Comparison of ENCODE assay signal across 13 mouse cellular contexts in the genomic region with DNA sequence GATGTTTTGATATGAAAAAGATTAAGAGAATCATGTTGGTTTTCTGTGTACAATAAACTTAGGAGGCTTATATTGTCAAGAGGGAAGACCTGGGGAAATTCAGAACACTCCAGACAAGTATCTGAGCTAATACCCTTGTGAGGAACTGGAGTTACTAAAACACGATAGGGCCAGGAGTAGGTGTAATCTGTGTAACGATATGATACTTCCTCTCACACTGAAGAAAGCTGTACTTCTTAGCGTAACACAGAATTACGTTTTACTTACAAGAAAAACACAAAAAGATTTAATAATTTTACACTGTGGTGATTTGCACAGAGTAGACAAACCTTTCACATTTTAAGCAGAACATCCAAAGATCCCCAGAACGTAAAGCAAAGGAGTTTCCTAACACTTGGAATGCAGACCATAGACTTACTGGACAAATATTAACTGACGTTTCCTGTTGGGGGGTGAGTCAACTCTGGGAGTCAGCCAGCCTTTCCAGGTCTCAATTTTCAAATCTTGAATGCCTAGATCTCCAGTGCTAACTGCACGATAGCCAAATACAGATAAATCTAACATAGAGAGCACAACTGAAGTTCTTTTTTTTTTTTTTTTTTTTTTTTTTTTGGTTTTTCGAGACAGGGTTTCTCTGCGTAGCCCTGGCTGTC.
"Had no signal": no experiment of that assay in that cellular context is flagged by ENCODE, and none has a peak within 500 bp of the region (broad histone marks: within the 10 kb centered on the region; RNA-seq: fewer than 3 reads in every experiment).

No protein-coding gene starts in this region.

- H3K4me2 ChIP-seq: midbrain, embryonic 11.5 days; midbrain, embryonic 13.5 days; midbrain, embryonic 15.5 days; neural tube, embryonic 12.5 days; stomach, embryonic 15.5 days had no signal

- H3K9ac ChIP-seq: liver, embryonic 14.5 days; midbrain, embryonic 13.5 days; midbrain, embryonic 15.5 days; neural tube, embryonic 12.5 days; stomach, embryonic 15.5 days had no signal

- DNase-seq: lung, postnatal 4 days; right cerebral cortex, postnatal 14 days; thymus, adult 2 months; thymus, postnatal 25 days; thymus, postnatal 4 days had no signal

- H3K9me3 ChIP-seq: megakaryocyte, embryonic 14.5 days; midbrain, embryonic 13.5 days; midbrain, embryonic 15.5 days; neural tube, embryonic 12.5 days; stomach, embryonic 15.5 days had no signal

- H3K4me3 ChIP-seq: megakaryocyte, embryonic 14.5 days; midbrain, embryonic 13.5 days; midbrain, embryonic 15.5 days; neural tube, embryonic 12.5 days; stomach, embryonic 15.5 days had no signal

- H3K36me3 ChIP-seq: midbrain, embryonic 13.5 days; midbrain, embryonic 15.5 days; neural tube, embryonic 12.5 days; stomach, embryonic 15.5 days had no signal

- ATAC-seq: midbrain, embryonic 13.5 days; midbrain, embryonic 15.5 days had no signal

- H3K27me3 ChIP-seq: megakaryocyte, embryonic 14.5 days; midbrain, embryonic 13.5 days; midbrain, embryonic 15.5 days; neural tube, embryonic 12.5 days; stomach, embryonic 15.5 days had no signal

- H3K27ac ChIP-seq: liver, embryonic 14.5 days; midbrain, embryonic 13.5 days; midbrain, embryonic 15.5 days; neural tube, embryonic 12.5 days; stomach, embryonic 15.5 days; stomach, postnatal 0 days had no signal

- H3K4me1 ChIP-seq: megakaryocyte, embryonic 14.5 days; midbrain, embryonic 13.5 days; midbrain, embryonic 15.5 days; neural tube, embryonic 12.5 days; stomach, embryonic 15.5 days had no signal
